Mouse (Mus musculus): Measurements from ENCODE around the gene Krtap12-1.

GRCm38 (mm10) chr10:77697133-77697532 is 23.3 kb upstream of the Krtap12-1 start, which contains the start of gene Gm9508:
- TF ChIP-seq CTCF (IDR thresholded peaks at IDR 0.05; ENCODE audit: low read depth): no peak
- no peak for TF ChIP-seq EP300 (IDR thresholded peaks at IDR 0.05; ENCODE audit: low read depth)
